Mouse (Mus musculus): ENCODE results near the gene Folr2. TPM values are rescaled to one million over a fixed set of nuclear protein-coding genes. Genes with fewer than 3 reads are reported as not detected.

Gene Folr2
- polyA plus RNA-seq, 2 experiments from 2014 or later: not detected

DNA sequence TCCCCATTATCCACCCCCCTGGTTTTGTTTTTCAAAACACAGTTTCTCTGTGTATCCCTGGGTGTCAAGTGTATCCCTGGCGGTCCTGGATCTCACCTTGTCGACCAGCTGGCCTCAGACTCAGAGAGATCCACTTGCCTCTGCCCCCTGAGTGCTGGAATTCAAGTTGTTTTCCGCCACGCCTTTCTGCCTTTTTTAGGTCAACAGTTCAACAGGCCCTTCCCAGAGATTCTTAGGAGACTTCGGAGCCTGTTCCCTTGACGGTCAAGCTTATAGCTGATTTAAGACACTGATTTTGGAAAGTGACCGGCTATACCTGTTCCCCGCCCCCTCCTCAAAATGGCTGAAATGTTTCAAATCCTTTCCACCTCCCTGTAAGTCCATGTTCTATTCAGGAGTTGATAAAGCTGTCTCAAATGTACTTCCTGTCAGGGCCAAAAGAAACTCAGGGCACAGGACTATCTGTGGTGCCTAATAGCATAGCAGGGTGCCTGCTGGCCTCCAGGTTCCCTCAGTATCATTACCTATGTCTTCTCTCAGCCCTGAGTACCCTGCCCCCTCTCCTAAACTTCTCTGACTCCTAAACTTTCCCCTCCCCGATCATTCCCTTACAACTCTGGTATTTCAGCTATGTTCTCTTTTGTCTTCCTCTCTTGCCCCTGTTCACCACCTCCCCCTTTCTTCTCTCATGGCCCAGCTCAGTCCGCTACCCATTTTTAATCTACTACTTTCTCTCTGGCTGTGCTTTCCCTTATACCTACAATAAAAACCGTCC, 9.7 kb upstream of the Folr2 start:
- no peak for ATAC-seq

DNA sequence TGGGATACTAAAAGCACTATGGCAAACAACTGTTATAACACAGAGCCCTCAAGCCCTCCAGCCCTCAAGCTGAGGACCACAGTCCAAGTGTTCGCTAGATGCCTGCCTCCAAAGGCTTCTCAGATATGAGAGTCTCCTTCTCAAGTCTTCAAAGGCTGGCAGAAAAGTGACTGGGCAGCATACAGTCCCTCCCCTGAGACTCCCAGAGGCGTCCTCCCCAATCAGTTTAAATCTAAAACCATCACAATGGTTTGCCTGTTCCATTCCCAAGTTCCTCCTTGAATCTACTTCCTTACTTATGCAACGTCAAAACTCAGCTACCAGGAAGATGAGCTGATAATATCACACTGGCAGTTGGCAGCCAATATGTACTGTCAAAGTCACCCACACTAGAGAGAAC, 6.4 kb upstream of the Folr2 start, which contains the start of gene Anapc15:
Gene Anapc15 (plus strand): TSS at position 301 of the 400 bp plus-strand sequence.
- no peak for ATAC-seq

DNA sequence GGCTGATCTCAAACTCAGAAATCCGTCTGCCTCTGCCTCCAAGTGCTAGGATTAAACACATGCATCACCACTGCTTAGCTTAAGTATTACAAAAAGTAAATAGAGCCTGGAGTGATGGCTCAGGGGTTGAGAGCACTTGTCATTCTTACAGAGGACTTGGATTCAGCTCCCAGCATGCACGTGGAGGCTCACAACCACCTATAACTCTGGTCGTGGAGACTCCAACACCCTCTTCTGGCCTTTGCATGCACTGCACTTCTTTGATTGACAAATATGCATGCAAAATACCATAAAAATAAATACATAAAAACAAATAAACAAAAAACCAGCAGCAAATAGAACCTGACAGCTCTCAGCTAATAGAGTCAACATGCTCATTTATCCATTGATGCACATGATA, 5.3 kb upstream of the Folr2 start:
- ATAC-seq: no peak

DNA sequence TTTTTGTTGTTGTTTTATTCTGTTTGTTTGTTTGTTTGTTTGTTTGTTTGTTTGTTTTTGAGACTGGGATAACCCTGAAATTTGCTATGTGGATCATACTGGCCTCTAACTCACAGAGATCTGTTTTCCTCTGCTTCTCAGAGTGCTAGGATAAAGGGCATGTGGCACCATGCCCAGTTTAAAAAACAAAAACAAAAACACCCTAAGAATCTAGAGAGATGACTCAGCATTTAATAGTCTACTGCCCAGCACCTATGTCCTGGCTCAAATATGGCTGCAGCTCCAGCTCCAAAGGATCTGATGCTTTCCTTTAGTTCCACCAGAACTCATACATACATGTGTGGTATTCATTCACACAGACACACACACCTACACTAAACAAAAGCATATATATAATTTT, 4.0 kb upstream of the Folr2 start:
- ATAC-seq: no peak

DNA sequence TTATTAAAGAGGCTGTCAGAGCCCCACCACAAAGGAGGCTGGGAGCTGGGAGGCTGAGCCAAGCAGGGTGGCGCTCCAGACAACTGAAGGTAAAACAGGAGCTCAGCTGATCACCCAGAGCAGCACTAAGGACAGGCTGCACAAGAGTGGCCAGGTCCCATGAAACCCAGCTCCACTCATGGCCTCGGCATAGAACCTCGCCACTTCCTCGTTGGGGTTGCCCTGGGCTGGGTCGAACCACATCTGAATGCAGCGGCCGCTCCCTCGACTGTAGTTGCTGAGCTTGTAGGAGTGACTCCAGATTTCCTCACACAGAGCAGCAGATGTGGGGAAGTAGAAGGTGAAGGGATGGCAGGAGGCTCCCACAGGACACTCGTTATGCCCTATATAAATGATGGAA, 1.4 kb upstream of the Folr2 start:
- no peak for ATAC-seq

DNA sequence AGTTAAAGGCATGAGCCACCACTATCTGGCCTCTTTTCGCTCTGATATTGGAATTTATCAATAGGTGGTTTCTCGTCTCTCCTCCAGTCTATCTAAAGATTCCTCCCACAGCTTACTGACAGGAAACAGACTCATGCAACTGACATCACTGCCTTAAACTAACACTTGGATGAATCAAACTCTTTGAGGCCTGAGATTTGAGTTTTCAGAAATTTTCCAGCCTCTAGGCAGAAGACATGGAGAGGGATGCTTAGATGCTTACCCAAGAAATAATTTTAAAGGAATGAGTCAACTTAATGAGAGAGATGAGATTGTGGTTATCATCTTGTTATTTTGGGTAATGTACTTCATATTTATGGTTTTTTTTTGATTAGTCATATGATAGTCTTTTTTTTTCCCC, 3.2 kb downstream of the Folr2 start:
- ATAC-seq: no peak

DNA sequence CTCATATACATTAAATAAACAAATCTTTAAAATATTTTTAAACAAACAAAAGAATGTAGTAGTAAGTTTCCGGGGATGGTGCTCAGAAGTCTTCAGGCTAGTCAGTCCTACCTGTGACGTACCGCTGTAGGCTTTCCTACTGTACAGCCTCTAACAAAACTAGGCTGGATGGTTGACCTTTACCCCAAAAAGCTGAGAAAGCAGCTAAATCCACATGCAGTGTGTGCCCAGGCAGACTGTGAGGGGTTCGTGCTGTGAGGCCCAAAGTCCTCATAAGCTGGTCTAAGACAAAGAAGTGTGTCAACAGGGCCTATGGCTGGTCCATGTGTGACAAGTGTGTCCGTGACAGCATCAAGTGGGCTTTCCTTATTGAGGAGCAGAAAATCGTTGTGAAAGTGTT, 4.1 kb downstream of the Folr2 start:
- ATAC-seq: no peak

DNA sequence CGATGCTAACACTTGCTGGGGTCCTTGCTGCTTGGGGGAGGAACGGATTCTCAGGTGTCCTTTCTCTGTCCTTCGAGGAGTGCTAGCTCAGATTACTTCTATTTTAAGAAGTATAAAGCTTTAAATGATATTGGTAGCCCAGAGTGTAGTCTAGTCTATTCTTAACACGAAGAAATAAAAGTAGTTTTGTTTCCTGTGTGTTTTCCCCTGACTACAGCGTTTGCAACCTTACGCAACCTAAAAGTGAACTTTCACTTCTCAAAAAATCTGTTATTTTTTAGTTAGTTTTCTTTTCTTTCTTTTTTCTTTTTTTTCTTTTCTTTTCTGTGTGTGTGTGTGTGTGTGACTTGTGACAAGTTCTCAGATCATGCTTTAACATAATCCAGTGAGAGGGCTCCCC, 5.3 kb downstream of the Folr2 start:
- ATAC-seq: no peak

DNA sequence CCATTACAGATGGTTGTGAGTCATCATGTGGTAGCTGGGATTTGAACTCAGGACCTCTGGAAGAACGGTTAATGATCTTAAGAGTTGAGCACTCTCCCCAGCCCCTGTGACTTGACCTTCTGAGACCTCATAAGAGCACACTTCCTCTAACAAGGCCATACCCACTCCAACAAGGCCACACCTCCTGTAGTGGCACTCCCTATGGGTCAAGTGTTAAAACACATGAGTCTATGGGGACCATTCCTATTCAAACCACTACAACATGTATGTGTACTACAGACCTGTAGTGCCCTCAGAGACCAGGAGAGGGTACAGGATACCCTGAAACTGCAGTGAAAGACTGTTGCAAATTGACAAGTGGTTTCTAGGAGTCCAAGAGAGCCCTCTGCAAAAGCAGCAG, 9.1 kb downstream of the Folr2 start:
- no peak for ATAC-seq

DNA sequence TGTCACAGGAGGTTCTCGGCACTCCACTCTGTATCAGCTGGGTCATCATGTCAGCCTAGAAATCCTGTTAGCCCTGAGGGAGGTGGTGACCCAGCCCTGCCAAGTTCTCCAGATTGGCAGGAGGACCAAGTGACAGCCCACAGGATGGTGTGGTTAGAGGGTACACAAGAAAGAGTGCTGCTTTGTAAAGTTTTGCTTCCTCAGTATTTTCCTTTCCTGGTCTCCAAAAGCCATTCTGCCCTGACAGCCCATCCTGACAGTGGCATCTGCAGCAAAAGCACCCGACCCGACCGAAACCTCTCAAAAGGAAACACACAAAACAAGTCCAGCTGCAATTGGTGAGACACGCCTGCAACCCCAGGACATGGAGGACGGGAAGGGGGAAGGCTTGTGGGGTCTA, 12.8 kb downstream of the Folr2 start:
- ATAC-seq: no peak

DNA sequence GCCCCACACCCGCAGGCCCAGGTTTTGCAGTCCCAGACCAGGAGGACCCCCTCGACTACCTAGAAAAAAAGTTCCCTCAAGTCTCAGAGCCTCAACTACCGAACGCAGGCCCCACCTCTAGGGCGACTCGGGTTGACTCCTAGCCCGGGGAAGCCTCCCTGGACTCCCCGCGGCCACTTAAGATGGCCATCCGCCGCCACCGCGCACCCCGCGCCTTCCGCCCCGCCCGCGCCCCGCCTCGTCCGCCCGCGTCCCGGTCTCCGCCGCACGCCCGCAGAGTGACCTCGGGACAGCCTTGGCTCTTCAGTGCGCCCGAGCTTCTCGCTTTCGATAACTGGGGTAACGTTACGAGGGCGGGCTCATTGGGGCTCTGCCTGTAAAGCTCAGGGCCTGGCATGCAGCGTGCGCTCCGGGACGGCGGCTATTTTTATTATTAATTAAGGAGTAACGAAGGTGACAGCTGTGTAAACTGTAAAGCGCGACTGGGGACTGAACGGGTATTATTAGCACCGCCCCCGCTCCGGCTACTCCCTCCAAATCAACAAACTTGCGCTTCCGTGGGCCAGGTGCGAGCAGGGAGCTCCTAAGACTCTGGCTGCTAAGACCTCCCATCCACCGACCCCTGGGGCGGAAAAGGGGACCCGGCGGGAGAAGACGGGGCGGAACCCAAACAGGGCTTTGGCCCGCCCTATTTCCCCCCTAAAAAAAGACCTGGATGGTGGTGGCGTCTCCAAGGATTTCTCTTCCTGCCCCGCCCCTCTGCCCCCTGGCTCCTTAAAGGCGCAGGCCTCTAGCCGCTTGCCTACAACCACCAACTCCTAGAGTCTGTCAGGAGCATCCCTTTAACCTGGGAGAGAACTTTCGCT, 19.2 kb downstream of the Folr2 start, which contains the start of gene Inppl1:
Gene Inppl1 (minus strand): TSS at position 624 of the 866 bp plus-strand sequence.
- ATAC-seq: peak; percentile 21

DNA sequence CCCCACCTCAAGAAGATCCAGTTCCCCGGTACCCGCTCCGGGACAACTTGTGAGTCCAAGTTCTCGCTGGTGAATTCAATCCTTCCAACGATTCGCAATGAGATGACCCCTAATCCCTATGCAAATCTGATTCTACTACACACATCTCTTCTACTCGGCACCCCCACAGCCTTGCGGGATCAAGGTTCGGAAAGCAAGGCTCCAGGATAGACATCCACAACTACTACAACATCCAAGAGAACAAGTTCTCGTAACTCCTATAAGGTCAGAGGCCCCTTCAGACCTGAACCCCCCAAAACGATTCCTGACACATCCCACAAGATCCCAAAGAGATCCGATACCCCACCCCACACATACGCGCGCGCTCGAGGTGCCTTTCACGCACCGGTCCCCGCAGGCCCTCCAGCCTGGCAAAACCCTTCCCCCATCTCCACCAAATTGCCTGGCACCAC, 19.8 kb downstream of the Folr2 start:
- peak; percentile 7 for ATAC-seq

DNA sequence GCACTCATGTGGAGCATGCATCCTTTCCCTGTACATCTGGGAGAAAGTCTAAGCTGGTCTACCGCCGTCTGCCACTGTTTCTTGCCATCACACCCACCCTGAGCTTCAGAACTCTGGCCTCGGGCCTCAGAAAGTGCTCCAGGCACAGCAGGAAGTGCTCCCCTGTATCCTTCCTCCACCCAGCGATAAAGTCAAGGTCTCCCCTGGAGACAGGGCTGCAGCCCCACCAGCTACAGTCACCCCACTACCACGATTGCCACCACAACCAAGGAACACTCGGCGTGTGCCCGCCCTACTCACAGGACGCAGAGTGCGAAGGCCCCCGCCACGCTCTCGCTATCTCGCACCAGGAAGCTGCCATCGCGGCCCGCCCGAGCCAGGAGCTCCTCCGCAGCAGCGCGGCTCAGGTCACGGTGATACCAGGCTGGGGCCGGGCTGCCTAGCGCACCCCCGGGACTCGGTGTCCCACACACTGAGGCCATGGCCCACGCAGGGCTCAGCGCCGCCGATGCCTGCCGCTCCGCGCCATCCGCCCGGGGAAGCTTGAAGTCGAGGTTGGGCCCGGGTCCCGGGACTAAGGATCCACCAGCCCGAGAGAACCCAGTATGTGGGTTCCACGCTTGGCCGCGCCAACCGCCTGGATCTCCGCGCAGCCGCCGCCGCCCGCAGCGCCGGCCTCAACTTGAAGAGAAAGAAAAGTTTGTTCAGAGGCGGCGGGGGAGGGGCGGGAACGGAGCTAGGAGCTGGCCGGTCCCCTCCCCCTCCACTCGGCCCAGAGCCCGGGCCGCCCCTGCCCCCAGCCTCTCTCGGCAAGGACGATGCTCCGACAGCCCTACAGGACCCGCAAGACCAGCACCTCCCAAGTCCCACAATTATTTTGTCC, 20.5 kb downstream of the Folr2 start:
- peak; percentile 74 for ATAC-seq

DNA sequence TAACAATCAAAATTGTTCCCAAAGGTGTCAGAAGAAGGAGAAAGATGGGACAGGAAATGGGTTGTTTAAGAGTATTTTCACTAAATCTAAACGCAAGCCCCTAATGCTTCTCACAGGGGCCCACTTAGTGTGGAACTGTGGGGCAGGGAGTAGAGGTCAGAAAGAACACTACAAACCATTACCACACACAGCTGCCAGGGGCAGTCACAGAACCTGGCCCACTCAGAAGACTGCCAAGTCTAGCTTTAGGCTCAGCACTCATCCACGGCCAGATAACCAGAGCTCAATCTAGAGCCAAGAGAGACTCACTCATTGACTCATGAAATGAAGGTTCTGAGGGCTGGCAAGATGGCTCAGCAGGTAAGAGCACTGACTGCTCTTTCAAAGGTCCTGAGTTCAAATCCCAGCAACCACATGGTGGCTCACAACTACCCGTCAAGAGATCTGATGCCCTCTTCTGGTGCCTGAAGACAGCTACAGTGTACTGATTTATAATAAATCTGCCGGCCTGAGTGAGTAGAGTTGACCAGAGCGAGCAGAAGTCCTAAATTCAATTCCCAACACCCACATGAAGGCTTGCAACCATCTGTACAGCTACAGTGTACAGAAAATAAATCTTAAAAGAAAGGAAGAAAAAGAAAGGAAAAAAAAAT, 21.4 kb downstream of the Folr2 start:
- no peak for ATAC-seq

DNA sequence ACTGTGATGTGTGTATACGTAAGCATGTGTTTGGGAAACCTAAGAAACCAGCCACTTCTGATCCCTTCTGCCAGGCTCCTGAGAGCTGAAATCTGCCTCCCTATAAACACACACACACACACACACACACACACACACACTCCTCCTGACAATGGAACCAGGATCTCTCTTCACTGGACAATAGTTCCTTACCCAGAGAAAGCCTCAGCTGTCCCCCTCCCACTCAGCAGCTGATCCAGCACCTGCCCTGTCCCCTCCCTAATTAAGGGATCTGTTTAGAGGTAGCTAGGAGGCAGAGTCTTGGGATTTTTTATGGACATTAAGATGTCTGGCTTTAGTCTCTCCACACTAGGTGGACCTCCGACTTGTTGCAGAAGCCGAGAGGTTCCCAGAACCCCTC, 22.1 kb downstream of the Folr2 start:
- ATAC-seq: no peak

DNA sequence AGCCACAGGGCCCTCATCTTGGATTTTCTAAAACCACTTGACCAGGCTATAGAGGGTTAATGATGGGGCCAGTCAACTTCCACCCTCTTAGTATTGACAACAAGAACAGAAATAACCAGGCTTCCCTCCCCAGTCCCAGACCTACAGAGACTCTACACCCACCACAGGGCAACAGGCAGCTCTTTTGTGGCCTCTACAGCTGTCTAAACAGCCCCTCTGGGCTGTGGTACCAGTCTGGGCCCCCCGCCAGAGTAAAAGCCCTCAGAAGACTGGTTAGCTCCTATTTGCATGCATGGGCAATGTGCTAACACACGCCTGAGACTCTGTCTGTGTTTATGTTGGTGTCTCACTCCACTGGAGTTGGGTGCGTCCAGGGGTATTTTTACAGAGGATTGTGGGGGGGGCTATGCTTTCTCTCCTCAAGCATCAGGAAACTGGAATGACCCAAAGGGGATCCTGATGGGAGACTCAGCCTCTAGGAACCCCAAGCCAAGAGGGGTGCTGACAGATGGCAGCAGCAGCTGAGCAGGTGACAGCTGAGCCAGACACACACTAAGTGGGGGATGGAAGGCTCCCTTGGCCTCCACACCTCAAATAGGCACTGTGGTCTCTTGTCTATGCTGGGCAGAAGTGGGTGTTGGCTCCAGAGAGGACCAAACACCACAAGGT, 22.9 kb downstream of the Folr2 start:
- no peak for ATAC-seq

DNA sequence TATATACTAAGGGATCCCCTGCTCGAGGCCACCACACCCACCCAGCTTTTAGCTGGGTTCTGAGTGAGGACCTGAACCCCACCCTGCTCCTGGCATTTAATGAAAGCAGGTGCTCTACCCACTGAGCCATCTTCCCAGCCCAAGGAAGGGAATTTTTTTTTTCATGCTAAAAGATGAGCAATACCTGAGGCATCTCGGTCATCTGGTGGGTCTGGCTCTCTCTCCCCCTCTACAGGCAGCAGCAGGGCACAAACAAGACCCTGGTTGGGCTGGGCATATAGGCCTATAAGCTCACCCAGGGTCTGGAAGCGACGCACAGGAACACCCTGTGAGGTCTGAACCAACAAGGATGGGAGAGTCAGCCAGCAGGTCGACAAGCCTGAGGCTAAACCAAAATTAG, 23.6 kb downstream of the Folr2 start:
- no peak for ATAC-seq

DNA sequence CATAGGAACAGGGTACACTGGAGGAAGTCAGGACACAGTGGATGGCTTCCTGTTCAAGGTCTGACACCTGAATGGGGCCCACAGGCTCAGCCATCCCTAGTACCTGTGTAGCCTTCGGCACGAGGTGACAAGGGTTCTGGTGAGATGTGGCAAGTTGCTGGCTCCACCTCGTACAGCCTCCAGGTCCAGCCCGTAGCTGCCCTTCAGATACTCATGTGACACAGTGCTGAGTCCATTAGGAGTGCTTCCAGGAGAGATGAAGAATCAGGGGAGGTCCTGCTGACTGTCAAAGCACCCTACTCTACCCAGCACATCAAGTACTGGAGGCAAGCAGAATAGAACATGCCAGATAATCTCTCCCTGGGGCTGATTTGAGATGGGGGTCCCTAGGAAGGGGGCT, 24.6 kb downstream of the Folr2 start:
- no peak for ATAC-seq

DNA sequence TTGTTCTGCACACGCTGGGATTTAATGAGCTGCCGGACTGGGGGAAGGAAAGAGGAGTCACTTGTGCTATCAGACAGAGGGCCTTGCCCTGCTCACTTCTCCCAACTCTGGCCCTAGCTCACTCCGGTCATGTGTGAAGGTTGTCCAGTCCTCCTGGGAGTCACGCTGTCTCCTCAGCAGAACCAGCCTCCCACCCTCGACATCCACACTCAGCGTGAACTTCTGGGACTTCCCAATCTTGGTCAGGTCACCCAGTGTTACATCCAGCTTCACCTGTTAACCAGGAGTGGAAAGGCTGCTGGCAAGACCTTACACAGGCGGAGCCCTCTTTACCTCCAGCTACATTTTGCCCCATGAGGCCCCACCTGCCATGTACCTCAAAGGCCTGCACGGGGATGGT, 25.6 kb downstream of the Folr2 start:
- no peak for ATAC-seq

DNA sequence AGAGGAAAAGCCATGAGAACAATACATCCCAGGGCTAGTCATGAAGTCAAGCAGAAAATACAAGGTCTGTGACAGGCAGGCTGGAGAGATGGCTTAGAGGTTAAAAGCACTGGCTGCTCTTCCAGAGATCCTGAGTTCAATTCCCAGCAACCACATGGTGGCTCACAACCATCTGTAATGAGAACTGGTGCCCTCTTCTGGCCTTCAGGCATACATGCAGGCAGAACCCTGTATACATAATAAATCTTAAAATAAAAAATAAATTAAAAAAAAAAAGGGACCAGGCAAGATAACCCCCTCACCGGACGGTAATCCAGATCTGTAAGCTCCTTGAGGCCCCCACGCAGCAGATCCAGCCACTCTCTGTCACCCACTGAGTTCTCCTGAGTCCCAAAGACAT, 26.6 kb downstream of the Folr2 start:
- ATAC-seq: no peak

DNA sequence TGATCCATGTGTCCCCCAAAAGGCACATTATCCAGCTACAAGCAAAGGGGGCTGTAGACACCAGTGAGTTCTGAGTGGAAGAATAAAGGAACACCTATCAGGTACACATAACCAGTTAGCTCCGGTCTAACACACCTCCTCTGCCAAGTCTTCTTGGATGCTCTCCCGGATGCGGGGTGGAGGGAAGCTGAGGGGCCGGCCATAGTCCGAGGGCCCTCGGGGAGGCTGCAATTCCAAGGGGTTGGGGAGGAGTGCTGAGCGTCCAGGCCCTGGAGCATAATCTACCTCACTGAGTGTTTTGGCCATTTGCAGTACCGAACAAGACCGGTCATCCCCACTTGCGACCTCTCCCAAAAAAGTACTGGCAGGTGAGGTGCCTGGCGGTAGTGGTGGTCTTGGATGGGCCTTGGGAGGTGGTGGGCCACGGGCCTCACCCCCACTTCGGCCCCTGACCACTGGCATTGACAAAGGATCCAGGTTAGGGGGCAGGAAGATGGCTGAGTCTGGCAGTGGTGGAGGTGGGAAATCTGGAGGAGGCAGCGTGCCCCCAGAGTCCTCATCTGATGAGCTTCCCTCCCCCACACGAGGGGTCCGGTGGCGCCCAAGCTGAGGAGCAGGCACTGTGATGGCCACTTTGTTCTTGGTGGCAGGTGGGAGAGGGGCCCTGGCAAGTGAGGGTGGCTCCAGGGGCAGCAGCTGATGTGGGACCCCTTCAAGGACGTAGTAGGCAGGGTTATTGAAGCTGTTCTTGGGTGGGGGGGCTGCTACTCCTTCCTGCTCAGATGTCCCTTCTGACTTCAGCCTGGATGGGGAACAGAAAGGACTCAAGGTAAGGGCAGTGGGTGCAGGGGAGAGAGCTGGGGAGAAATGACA, 33.0 kb downstream of the Folr2 start:
- no peak for ATAC-seq
